Mouse (Mus musculus) ES-Bruce4 (cell line): ENCODE data around the gene Mypn.

ENCODE experiments used
- CTCF ChIP-seq: IDR thresholded peaks from one replicate; pipeline ENCODE4 v1.8.1; 2011; ENCODE audit warnings: low read depth, low read length
- POLR2A ChIP-seq: IDR thresholded peaks from one replicate; pipeline ENCODE4 v1.8.1; 2011; ENCODE audit warnings: low read length; ENCODE audit not compliant: insufficient read depth

GRCm38 (mm10) chr10:63239848-63240247 lies 36.1 kb upstream of the Mypn start:
- TF ChIP-seq POLR2A (no peak), CTCF (no peak)
